Mouse (Mus musculus) adrenal gland (tissue): ENCODE results near the gene Ly75.

ENCODE experiments used
- intact Hi-C: fragments of 180-260 bp; cut with DNase I; formaldehyde crosslinking; loops from one replicate; pipeline ENCODE4 v1.15.1; 2025

The Ly75 gene

DNA sequence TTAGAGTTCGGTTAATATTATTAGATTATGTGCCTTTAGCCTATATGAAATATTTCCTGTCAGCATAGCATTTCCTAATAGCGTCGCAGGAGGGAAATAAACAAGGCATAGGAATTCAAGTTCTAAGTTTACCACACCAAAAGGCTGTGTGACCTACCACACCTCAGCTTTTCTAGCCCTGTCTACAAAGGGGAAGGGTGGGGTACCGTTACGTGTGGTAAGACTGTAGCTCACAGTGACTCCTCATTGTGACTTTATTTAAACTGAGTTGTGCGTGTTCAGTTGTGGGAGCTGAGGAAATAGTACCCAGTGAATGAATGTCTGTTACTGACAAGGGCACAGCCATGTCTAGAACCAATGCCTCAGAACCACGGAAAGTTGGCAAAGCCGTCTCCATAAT is 8.0 kb downstream of the Ly75 start:
- intact Hi-C loops, result no loop called here

DNA sequence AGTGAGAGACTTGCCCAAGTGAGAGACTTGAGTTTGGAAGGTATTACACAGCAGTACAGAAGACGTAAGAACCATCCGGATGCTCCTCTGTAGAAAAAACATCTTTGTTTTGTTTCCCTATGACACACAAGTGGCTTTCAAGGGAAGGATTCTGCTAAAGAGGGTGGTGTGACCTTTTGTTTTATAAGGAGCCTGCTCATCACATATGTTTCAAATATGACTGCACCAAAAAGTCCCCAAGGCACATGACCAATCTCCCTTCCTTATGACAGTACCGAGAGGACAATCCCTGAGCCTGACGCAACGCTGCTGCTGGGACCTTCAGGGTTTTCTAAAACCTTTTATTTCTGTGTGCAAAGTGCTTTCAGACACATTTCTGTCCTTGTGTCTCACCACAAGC is 12.9 kb downstream of the Ly75 start:
- intact Hi-C loops, result no loop called here

DNA sequence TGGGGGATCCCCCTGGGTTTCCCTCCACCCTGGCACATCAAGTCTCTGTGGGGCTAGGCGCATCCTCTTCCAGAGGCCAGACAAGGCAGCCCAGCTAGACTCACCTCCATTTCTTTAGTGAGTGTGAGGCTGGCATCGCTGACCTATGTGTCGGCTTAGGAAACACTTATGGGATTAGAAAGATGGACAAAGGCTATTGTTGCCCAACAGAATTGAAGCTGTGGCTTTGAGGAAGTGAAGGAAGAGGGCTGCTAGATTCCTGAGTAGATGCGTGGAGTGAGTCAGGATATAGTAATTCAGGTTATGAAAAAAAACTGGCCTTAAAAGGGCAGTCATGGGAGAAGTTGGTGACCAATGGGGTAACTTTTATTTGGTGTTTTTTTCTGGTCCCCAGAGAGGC is 13.6 kb downstream of the Ly75 start:
- intact Hi-C loops, result no loop called here

DNA sequence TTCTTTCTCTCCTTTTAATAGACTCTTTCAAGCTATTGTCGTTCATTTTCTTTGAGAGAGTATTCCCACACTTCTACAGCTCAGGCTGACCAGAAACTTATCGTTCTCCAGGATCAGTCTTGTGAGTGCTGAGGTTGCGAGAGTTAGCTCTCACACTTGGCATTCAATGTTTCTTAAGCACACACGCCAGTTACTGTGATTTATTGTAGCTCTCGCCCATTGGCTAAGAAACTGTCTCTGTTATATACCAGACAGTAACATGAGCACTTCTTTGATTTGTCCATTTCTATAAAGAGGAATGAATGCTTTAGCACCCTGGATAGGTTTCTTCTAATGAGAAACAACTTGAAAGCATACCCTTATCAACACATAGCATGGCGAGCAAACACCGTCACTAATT is 15.2 kb downstream of the Ly75 start:
- intact Hi-C loops, result no loop called here

DNA sequence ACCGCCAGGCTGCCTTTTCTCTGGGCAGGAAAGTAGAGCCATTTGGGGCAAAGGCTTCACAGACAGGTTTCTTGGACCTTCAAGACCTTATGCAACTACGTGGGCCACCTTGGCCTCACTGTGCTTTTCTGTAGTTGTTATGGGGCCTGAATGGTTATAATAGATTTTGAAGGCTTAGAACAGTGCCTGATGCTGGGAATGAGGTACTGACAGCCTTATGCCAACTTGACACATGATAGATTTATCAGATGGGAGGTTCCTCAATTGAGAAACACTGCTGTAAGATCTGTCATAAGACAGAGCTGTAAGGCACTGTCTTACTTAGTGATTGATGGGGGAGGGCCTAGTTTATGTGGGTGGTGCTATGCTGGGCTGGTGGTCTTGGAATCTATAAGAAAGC is 15.9 kb downstream of the Ly75 start:
- intact Hi-C loops, result no loop called here

DNA sequence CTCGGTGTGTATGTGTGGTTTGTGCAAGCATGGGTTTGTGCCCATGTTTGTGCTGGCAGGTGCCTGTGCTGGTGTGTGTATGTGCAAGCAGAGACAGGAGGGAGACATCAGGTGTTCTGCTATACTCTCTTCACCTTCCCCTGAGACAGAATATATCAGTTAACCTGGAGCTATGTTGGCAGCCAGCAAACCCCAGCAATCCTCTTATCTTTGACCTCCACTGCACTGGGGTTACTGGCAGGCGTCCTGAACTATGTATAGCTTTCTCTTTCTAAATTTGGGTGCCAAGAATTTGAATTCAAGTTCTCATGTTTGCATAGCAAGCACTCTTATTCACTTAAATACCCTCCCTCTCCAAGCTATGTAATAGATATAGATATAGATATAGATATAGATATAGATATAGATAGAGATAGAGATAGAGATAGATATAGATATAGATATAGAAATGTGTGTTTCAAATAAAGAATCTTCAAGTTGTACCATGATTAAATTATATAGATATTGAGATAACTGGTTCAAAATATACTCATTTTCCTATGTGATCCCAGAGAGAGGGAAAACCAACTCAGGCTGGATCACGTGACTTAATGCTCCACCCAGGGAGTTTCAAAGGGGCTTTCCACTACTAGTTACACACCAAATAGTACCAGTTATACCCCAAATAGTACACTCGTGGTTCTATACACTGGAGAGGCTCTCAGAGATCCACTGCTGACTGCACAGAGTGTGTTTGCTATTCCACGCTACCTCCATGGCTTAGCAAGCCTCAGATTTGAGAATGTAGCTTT is 17.1 kb downstream of the Ly75 start:
- intact Hi-C loops, result no loop called here

DNA sequence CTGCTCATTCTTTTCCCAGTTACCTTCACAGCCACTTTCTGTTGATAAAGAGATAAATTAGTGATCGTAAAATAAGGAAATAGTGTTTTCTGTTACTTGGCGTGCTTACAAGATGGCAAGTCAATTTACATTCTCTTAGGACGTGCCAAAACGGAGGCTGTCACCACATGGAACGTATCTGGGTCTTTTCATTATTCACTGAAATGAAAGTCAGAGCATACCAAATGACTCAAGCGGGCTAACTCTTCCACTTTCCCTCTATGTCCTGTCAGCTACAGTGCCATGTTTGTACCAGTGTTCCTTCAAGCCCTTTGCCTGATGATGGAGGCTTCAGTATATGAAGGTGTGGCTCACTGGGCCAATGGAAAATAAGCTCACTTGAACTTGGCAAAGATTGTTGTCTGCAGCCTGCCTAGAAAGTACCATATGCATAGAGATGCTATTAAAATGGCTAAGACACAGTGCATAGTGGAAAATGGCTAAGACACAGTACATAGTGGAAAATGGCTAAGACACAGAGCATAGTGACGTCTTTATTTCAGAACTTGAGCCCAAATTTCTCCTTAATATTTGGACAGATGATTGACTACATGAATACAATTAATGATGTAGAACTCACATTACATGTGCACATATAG is 17.8 kb downstream of the Ly75 start:
- intact Hi-C loops, result no loop called here

DNA sequence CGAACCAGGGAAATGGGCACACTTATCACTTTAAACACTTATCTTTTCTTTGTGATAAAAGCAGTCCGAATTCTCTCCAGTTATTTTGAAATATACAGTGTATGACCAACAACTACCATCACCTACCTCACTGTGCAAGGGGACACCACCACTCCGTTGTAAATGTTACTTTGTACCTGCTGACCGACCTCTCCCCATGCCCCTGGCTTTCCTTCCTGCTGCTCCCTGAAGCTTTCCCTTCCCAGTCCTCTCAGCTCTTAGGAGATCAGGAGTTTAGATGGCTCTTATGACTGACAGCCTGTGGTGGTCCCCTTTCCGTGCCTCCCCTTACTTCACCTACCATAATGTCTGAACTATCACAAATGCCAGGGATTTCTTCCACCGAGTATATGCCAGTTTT is 21.0 kb downstream of the Ly75 start:
- intact Hi-C loops, result no loop called here

DNA sequence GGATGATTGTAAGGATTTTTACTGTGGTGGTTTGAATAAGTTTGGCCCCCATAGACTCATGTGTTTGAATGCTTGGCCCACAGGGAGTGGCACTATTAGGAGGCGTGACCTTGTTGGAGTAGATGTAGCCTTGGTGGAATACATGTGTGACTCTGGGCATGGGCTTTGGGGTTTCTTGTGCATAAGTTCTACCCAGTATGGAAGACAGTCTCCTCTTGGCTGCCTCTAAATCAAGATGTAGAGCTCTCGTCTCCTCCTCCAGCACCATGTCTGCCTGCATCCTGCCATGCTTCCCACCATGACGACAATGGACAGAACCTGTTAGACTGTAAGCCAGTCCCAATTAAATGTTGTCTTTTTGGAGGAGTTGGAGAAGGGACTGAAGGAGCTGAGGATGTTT is 23.3 kb downstream of the Ly75 start:
- intact Hi-C loops, result no loop called here

DNA sequence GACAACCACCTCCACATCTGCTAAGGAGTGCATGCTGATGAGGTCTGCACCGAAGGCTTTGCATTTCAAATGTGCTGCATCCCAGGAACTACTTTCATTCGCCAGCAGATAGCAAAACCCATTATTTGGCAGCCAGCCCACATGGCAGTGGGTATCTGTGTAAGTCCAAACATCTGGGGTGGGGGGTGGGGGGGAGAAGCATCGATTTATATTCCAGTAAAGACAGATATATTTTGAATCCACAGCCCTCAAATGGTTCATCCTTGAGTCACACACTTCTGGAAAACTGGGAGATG is 27.8 kb downstream of the Ly75 start:
- intact Hi-C loops, result no loop called here

DNA sequence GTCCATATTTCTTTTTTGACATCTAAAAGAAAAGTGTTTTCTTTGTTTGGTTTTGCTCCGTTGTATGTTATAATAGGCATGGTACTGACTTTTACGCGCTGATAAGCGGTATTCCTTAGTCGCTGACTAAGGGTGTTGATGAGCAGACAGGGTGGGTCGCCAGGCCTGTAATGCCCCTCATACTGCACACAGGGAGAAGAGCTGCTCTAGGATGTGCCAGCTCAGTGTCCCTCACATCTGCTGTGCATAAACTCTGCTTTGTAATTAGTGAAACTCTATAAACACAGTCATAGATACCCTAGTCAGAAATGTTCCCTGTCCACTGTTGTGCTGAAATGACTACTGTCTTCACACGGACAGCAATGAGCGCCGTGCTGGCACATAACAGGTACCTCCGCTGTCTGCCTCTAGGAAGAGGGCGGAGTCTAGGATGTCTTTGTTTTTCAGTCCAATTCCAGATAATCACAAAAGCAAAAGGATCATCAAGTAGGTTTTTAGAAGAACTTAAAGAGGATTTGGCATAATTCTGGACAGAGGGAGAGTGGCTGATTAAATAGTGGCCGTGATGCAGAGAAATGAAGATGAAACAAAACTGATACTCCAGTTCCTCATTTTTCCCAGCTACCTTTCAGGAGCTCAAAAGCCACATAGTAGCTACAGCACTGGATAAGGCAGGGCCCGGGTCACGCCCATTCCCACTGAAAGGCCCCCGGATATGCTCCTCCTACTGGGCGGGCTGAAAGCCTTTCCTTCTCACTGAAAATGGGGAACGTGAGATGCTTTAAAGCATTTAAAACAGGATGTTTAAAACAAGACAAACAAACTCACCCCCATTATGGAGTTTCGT is 28.3 kb downstream of the Ly75 start:
- intact Hi-C loops, result no loop called here

DNA sequence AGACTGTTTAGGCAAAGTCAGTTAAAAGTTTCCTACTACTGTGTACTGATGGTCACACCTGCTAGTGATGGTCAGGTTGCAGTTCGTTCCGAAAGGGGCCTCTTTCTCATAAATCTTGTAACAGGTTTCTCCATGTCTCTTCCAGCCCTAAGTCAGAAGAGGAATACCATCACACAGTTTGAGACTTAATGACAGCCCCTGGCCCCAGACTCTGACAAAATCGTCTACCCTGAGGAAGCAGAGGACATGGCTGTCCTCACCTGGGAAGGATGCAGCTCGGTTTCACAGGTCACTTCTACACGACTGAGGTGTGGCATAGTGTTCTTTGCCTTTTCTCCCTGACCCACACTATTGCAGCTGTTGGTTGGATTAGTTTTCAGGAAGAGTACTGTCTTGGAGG is 30.8 kb downstream of the Ly75 start:
- intact Hi-C loops, result no loop called here

DNA sequence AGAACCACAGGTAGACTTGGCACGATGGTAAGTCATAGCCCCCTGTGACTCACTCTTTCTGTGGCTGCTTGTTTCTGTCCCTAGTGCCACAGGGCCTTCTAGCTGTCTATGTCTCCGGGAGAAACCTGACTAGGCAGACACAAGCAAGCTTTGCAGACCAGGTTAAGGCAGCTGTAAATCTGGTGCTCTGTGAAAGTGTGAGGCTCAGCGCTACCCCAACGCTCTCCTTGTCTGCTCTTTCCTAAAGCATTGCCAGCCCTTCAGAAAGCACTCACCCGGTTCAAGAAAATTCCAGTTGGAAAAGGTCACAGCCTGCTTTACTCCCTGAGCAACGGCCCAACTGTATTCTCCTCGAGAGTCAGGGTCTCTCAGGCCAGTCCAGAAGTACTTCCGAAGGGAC is 31.3 kb downstream of the Ly75 start:
- intact Hi-C loops, result no loop called here

DNA sequence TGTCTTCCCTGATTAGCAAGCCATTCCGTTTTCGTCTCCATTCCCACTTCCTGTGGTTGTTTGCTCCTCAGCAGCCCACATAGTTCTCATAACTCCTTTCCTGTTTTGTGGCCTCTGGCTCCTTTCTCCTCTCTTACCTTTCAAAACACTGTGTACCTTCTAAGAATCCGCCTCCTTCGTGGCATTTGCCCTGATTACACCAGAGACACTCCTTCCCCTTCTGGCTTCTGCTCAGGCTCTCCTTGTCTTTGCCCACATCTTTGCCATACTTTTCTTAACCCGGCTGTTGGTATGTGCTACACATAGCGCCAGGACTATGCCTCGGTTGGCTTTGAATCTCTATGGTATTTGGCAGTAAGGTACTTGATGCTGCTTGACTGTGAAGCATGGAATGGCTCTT is 35.2 kb downstream of the Ly75 start:
- intact Hi-C loops, result no loop called here

DNA sequence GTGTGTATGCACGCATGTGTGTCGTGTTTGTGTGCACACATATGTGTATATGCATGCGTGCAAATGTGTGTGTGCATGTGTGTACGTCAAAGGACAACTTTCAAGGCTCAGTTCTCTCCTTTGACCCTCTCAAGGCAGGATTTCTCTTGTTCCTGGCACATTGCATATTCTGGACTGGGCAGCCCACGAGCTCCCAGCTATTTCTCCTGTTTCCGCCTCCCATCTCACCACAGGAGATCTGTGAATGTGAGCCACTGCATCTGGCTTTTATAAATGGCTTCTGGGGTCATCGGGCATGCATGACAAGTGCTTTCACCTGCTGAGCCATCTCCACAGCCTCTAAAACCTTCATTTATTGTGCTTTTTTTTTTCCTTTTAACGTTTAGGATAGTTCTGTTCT is 36.6 kb downstream of the Ly75 start:
- intact Hi-C loops, result no loop called here

DNA sequence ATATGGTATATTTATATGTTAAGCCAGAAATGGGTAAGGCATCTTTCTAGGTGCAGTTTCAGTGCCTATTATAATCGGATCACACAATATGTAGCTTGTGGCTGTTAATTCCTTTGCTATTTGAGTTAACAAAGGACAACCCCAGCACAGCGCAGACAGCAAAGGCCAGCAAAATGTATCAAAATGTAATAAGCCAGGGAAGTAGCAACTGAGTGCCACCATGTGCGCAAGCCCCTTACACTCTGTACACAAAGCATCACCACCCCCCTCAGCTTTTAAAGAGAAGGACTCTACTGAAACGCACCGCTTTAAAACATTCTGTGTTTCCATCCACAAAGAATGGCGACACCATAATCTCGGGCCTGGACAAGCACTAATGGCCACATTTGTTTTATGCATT is 37.4 kb downstream of the Ly75 start:
- intact Hi-C loops, result no loop called here

DNA sequence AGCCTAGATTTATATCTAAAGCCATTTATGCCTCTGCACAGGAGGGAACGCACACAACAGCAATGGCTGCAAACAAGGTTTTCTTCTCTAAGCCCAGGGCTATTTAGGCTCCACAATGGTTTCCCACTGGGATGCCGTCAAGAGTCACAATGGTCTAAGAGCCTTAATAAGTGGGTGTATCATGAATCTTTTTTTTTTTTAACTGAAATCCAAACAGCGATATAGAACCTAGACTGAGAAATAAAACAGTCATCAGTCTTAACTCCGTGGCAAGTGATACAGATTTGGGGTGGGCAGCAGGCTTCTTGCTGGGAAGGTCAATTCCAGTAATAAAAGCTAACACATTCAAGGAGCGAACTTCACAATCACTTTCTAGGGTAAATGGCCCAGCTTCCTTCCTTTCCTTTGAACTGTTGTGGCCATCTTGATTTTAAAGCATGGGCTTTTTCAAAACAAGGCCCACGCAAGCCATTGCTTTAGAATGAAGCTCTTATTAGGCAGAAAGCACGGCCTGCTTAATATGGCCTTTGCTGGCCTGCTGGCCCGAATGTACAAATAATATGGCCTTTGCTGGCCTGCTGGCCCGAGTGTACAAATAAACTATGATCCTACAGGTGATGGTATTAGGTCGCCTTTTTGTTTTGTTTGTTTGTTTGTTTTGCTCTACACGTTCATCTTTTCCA is 39.4 kb downstream of the Ly75 start:
- intact Hi-C loops, result no loop called here

DNA sequence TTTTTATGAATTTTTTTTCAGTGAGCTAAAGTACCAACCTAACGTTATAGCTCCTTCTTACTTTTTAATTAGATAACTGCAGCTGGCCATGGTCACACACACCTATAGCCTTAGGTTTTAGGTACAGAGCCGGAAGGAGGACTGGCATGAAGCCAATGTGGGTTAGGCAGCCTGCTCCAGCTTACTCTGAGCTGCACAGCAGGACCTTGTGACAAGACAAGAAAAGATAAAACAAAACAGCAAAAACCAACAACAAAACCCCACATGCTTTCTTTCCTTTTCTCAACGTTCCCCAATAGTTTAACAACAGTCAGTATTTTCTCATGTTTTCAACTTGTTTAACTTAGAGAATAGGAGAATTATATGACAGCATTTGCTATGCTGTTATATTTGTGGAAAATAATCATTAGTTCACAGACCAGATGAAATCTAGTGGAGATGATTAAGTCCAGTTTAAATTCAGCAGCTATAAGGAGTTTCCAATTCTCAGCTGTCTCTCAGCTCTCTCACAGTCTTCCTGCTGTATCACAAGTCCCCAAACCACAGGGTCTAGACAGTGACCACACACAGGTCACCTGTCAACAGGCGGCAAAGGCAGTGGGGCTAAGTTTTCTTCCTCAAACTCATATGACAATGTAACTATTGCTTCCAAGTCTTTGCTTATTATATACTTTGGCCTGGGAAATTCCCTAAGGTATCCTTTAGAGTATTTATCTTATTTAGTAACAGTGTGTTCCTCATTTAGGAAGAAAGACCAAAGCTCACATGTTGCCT is 40.8 kb downstream of the Ly75 start:
- intact Hi-C loops, result no loop called here

DNA sequence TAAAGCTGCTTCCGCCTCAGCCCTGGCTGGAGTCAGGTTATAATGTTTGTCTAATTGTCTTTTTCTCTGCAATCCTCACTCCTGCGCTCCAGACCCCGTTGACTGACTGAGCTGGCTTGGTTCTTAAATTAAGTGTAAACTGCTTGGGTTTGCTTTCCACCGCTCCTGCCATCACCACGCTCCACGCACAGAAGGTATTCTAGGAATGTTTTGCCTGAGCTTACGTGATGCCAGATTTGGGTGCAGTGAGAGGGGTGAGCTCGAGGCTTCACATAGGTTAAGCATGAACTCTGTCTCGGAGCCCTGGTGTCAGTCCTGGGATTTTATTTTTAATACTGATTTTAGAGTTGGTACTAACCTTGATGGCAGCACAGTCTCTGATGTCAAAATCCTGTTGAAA is 45.2 kb downstream of the Ly75 start:
- intact Hi-C loops, result no loop called here

DNA sequence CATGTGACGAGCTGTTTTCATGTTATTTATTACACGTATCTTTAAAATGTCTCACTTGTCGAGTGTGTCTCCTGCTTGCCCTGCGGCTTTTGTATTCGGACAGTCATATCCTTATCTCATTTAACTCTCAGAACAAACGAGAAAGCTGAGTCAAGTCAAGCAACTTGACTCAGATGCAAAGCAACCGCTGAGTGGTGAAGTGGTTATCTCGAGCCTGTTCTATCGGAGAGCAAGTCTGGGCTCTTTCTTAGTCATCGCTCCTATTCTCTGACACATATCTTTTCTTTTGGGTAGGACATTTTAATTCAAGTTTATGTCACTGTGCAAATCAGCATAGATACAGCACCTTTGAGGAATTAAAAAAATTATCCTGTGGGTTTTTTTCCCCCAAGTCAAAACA is 54.5 kb downstream of the Ly75 start:
- intact Hi-C loops, result no loop called here

DNA sequence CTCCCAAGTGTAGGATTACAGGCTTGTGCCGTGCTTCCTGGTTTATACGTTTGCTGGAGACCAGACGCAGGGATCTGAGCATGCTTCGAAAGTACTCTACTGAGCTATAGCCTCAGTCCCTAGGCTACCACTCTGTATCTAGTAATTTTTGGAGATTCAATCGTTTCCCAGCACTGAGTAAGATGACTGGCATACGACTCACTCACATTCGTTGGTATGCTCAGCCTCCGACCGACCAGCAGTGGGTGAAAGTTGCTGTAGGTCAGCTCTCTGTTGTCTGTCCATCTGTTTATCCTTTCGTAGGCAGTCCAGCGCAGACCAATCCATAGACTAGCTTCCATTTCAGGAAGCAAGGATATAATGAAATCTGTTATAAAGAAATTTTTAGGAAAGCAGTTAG is 55.5 kb downstream of the Ly75 start:
- intact Hi-C loops, result no loop called here
